Mouse (Mus musculus) heart, embryonic 11.5 days (tissue): ENCODE measurements around the gene Iscu. TPM values are rescaled to one million over a fixed set of nuclear protein-coding genes. Genes with fewer than 3 reads are reported as not detected.
"Not testable (repeated sequence)": the region's sequence is repeated elsewhere in the genome, so short reads cannot be mapped to it uniquely, and the experiment has no call there.

ENCODE experiments used
- ATAC-seq: fragments of 200-750 bp; cut with Nextera tagmentation; replicated peaks from 2 replicates; pipeline ENCODE4 v1.8.0; 2017; ENCODE audit warnings: moderate library complexity; ENCODE audit not compliant: insufficient number of reproducible peaks, low FRiP score, low TSS enrichment
- H3K27ac ChIP-seq: fragments of 300-500 bp; sonication (generic); 2 replicates; pipeline ENCODE4 v1.5.1; 2014; ENCODE audit warnings: mild to moderate bottlenecking, low read depth, low read length
- H3K27me3 ChIP-seq: fragments of 300-500 bp; sonication (generic); 2 replicates; pipeline ENCODE4 v1.6.1; 2014; ENCODE audit warnings: mild to moderate bottlenecking, low read length, mixed read lengths; ENCODE audit not compliant: control insufficient read depth, insufficient read depth
- H3K36me3 ChIP-seq: fragments of 300-500 bp; sonication (generic); 2 replicates; pipeline ENCODE4 v1.6.1; 2014; ENCODE audit warnings: mild to moderate bottlenecking, low read length, moderate library complexity, mixed read lengths; ENCODE audit not compliant: control insufficient read depth, insufficient read depth
- H3K4me1 ChIP-seq: fragments of 300-500 bp; sonication (generic); 2 replicates; pipeline ENCODE4 v1.6.1; 2014; ENCODE audit warnings: low read length; ENCODE audit not compliant: control insufficient read depth, insufficient read depth
- H3K4me2 ChIP-seq: fragments of 300-500 bp; sonication (generic); 2 replicates; pipeline ENCODE4 v1.6.1; 2014; ENCODE audit warnings: mild to moderate bottlenecking, moderate library complexity
- H3K4me3 ChIP-seq: fragments of 300-500 bp; sonication (generic); 2 replicates; pipeline ENCODE4 v1.5.1; 2014; ENCODE audit warnings: low read depth, low read length
- H3K9ac ChIP-seq: fragments of 300-500 bp; sonication (generic); 2 replicates; pipeline ENCODE4 v1.6.1; 2014; ENCODE audit warnings: mild to moderate bottlenecking, low read depth, low read length, moderate library complexity
- H3K9me3 ChIP-seq: fragments of 300-500 bp; sonication (generic); replicated peaks from 2 replicates; pipeline ENCODE4 v1.6.1; 2016; ENCODE audit warnings: low read length; ENCODE audit not compliant: control insufficient read depth
- WGBS: fragments of 180-500 bp; shearing (Covaris S2); extraction: QIAGEN DNeasy Blood & Tissue Kit; methylation state at CpG from one replicate; pipeline ENCODE4 v1.1.7; 2014; ENCODE audit not compliant: insufficient replicate concordance; 5-methylcytosine and 5-hydroxymethylcytosine counted together
- polyA plus RNA-seq: library from polyadenylated mRNA; unstranded; fragments of >200 nt; fragmentation: Nextera tagmentation; extraction: Ambion mirVana; gene quantifications from 2 replicates; pipeline ENCODE4 v1.2.1, GENCODE M21; 2014

Iscu gene
- polyA plus RNA-seq, 1 experiment from 2014 or later: 104 TPM

GRCm38 (mm10) chr5:113811824-113812420, 39.4 kb downstream of the Iscu start:
- H3K9me3 ChIP-seq, H3K9ac ChIP-seq, ATAC-seq, H3K27ac ChIP-seq, H3K4me3 ChIP-seq, H3K4me2 ChIP-seq, H3K36me3 ChIP-seq, H3K27me3 ChIP-seq, H3K4me1 ChIP-seq: not testable (repeated sequence)
- WGBS: 19% methylated on average over 11 of the region's 12 CpGs

DNA sequence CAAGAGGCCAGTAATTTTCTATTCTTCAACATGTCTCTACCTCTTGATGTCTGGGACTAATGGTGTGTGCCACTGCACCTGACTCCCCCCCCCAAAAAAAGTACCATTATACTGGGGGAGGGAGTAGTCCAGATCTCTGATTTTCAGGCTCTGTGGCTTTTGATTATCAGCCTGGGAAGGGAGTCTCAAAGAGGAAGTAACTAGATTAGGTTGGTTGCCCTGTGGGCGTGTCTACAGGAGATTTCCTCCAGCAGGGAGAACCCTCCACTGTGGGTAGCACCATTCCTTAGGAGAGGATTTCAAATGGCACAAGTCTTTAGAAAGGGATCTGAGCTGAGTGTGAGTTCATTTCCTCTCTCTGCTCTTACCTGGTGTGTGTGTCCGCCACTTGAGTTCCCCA, 40.1 kb downstream of the Iscu start:
- H3K4me3 ChIP-seq: no peak overlapping the region
- no peak overlapping the region for H3K27ac ChIP-seq
- no peaks in the 10 kb centered on the region for H3K36me3 ChIP-seq
- H3K4me1 ChIP-seq: peaks cover 5% of the 10 kb centered on the region; the same call in 1 of the 2 replicates
- no peak for ATAC-seq
- no peak overlapping the region for H3K4me2 ChIP-seq
- 83% methylated on average over 2 of the region's 2 CpGs for WGBS
- H3K9me3 ChIP-seq: no peaks in the 10 kb centered on the region
- H3K27me3 ChIP-seq: peaks cover 5% of the 10 kb centered on the region
- no peak overlapping the region for H3K9ac ChIP-seq

DNA sequence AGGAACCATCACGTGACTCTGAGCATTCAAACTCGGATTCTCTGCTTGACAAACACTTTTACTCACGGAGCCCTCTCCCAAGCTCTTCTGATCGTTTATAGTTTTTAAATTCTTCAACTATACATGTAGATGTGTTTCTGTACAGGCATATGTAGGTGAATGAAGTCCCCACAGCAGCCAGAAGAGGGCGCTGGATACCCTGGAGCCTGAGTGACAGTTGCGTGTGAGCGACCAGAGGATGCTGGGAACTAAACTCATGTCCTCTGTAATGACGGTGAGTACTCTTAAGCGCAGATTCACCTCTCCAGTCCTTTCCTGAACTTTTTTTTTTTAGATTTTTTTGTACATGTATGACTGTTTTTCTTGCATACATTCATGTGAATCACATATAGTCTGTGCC, 41.1 kb downstream of the Iscu start:
- H3K4me2 ChIP-seq: no peak overlapping the region
- H3K27ac ChIP-seq: no peak overlapping the region
- no peaks in the 10 kb centered on the region for H3K9me3 ChIP-seq
- no peak overlapping the region for H3K4me3 ChIP-seq
- peaks cover 3% of the 10 kb centered on the region; the same call in 1 of the 2 replicates for H3K27me3 ChIP-seq
- H3K9ac ChIP-seq: no peak overlapping the region
- H3K4me1 ChIP-seq: no peaks in the 10 kb centered on the region
- no peaks in the 10 kb centered on the region for H3K36me3 ChIP-seq
- ATAC-seq: no peak
- 18% methylated on average over 9 of the region's 9 CpGs for WGBS

GRCm38 (mm10) chr5:113814111-113815040, 41.8 kb downstream of the Iscu start:
- no peak overlapping the region for H3K4me2 ChIP-seq
- H3K9ac ChIP-seq: no peak overlapping the region
- H3K36me3 ChIP-seq: no peaks in the 10 kb centered on the region
- H3K4me3 ChIP-seq: no peak overlapping the region
- H3K27me3 ChIP-seq: peaks cover 3% of the 10 kb centered on the region; the same call in 1 of the 2 replicates
- ATAC-seq: 0 out of 2 replicates have a peak, but pooled peaks have one; percentile 35
- no peak overlapping the region for H3K27ac ChIP-seq
- H3K4me1 ChIP-seq: no peaks in the 10 kb centered on the region
- no peaks in the 10 kb centered on the region for H3K9me3 ChIP-seq
- WGBS: 27% methylated on average over 27 of the region's 27 CpGs

DNA sequence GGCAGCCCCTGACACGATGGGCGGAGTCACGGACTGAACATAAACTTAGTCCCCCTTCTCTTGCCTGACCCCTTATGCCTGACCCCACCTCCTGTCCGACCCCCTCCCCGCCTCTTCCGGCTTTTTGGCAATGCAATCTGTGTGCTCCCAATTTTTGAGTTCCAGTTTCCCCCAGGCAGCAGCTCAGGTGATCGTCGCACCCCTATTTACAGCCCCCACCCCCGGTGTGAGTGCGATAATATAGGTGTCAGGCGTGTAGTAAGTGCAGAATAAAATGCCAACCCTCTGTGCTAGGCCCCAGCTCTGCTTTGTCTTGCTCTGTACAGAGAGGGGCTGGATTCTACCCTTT, 42.5 kb downstream of the Iscu start:
- Histone ChIP-seq H3K4me2 (no peak overlapping the region), H3K36me3 (no peaks in the 10 kb centered on the region), H3K4me3 (no peak overlapping the region), H3K9ac (no peak overlapping the region), H3K27ac (no peak overlapping the region), H3K9me3 (no peaks in the 10 kb centered on the region), H3K4me1 (no peaks in the 10 kb centered on the region), H3K27me3 (peaks cover 3% of the 10 kb centered on the region; the same call in 1 of the 2 replicates)
- 0 out of 2 replicates have a peak, but pooled peaks have one; percentile 14 for ATAC-seq
- 48% methylated on average over 11 of the region's 11 CpGs for WGBS

GRCm38 (mm10) chr5:113815638-113816152, 43.1 kb downstream of the Iscu start:
- Histone ChIP-seq H3K4me3 (no peak overlapping the region), H3K4me1 (no peaks in the 10 kb centered on the region), H3K27ac (no peak overlapping the region), H3K36me3 (no peaks in the 10 kb centered on the region), H3K4me2 (peak overlapping the region; percentile 29; the same call in 1 of the 2 replicates), H3K27me3 (peaks cover 3% of the 10 kb centered on the region; the same call in 1 of the 2 replicates), H3K9ac (0 out of 2 replicates have a peak overlapping the region, but pooled peaks have one; percentile 16), H3K9me3 (no peaks in the 10 kb centered on the region)
- WGBS: 15% methylated on average over 15 of the region's 15 CpGs
- ATAC-seq: no peak

- no peaks in the 10 kb centered on the region for H3K36me3 ChIP-seq
- no peak overlapping the region for H3K4me3 ChIP-seq
- no peak overlapping the region for H3K27ac ChIP-seq
- no peak for ATAC-seq
- no peak overlapping the region for H3K4me2 ChIP-seq
- H3K9me3 ChIP-seq: no peaks in the 10 kb centered on the region
- H3K9ac ChIP-seq: no peak overlapping the region
- H3K27me3 ChIP-seq: no peaks in the 10 kb centered on the region; the same call in 1 of the 2 replicates
- 64% methylated on average over 14 of the region's 14 CpGs for WGBS
- H3K4me1 ChIP-seq: no peaks in the 10 kb centered on the region
These were observed 46.0 kb downstream of the Iscu start for GRCm38 (mm10) chr5:113818572-113818971.

DNA sequence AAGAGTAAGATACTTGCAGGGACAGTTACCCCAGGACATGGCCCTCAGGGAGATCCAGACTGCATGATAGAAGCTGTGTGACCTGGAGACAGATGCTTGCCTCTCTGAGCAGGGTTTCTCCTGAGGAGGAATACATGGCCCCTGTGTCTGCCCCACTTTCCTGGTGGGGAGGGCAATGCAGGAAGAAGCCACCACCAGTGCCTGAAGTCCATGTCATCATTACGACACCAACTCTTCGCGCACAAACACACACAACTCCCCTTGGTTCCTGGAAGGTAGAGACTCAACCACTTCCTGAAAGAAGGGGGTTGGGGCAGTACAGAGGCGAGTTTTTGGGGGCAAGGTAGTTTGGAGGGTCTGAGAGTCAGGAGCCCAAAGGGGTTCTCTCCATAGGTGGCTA, 51.7 kb downstream of the Iscu start:
- Histone ChIP-seq H3K9me3 (no peaks in the 10 kb centered on the region), H3K9ac (no peak overlapping the region), H3K36me3 (no peaks in the 10 kb centered on the region), H3K4me1 (no peaks in the 10 kb centered on the region), H3K27ac (no peak overlapping the region), H3K27me3 (peaks cover 2% of the 10 kb centered on the region; the same call in 1 of the 2 replicates), H3K4me2 (no peak overlapping the region), H3K4me3 (no peak overlapping the region)
- 76% methylated on average over 4 of the region's 4 CpGs for WGBS
- ATAC-seq: no peak
